Mouse (Mus musculus): ENCODE measurements around the gene Clip2. TPM values are rescaled to one million over a fixed set of nuclear protein-coding genes. Genes with fewer than 3 reads are reported as not detected.

Gene Clip2
- polyA plus RNA-seq, 1 experiment: 10.1 TPM

GRCm38 (mm10) chr5:134567445-134567844 is 15.2 kb upstream of the Clip2 start:
- WGBS: 85% methylated on average over 4 of the region's 4 CpGs
- no peak overlapping the region for H3K27ac ChIP-seq (ENCODE audit: insufficient read depth, low read length)
- no peaks in the 10 kb centered on the region for H3K4me1 ChIP-seq (ENCODE audit: control insufficient read depth, insufficient read depth, insufficient read length)
- H3K4me3 ChIP-seq (ENCODE audit: extremely low read depth, insufficient read depth, insufficient read length): no peak overlapping the region
- H3K27me3 ChIP-seq (ENCODE audit: control insufficient read depth, insufficient read depth, low read length): no peaks in the 10 kb centered on the region
- no peak for DNase-seq (ENCODE audit: low read depth in 1 of 2, low spot score in 2 of 2)
- no peaks in the 10 kb centered on the region for H3K36me3 ChIP-seq (ENCODE audit: control insufficient read depth, insufficient read depth, low read length)
- no peak for TF ChIP-seq POLR2A (IDR thresholded peaks at IDR 0.05; ENCODE audit: low read depth, low read length)
- TF ChIP-seq CTCF (IDR thresholded peaks at IDR 0.05; ENCODE audit: extremely low read depth, insufficient read depth, insufficient read length, insufficient replicate concordance): no peak

GRCm38 (mm10) chr5:134565696-134566095 is 13.5 kb upstream of the Clip2 start:
- 70% methylated on average over 6 of the region's 6 CpGs for WGBS
- Histone ChIP-seq H3K36me3 (ENCODE audit: control insufficient read depth, insufficient read depth, low read length) (no peaks in the 10 kb centered on the region), H3K4me3 (ENCODE audit: extremely low read depth, insufficient read depth, insufficient read length) (no peak overlapping the region), H3K27me3 (ENCODE audit: control insufficient read depth, insufficient read depth, low read length) (no peaks in the 10 kb centered on the region), H3K4me1 (ENCODE audit: control insufficient read depth, insufficient read depth, insufficient read length) (no peaks in the 10 kb centered on the region), H3K27ac (ENCODE audit: insufficient read depth, low read length) (no peak overlapping the region)
- TF ChIP-seq POLR2A (IDR thresholded peaks at IDR 0.05; ENCODE audit: low read depth, low read length) (no peak), CTCF (IDR thresholded peaks at IDR 0.05; ENCODE audit: extremely low read depth, insufficient read depth, insufficient read length, insufficient replicate concordance) (no peak)
- no peak for DNase-seq (ENCODE audit: low read depth in 1 of 2, low spot score in 2 of 2)

- no peaks in the 10 kb centered on the region for H3K4me1 ChIP-seq (ENCODE audit: control insufficient read depth, insufficient read depth, insufficient read length)
- DNase-seq (ENCODE audit: low read depth in 1 of 2, low spot score in 2 of 2): no peak
- WGBS: 89% methylated on average over 2 of the region's 2 CpGs
- H3K27me3 ChIP-seq (ENCODE audit: control insufficient read depth, insufficient read depth, low read length): no peaks in the 10 kb centered on the region
- H3K27ac ChIP-seq (ENCODE audit: insufficient read depth, low read length): no peak overlapping the region
- no peak overlapping the region for H3K4me3 ChIP-seq (ENCODE audit: extremely low read depth, insufficient read depth, insufficient read length)
- H3K36me3 ChIP-seq (ENCODE audit: control insufficient read depth, insufficient read depth, low read length): no peaks in the 10 kb centered on the region
- TF ChIP-seq POLR2A (IDR thresholded peaks at IDR 0.05; ENCODE audit: low read depth, low read length) (no peak), CTCF (IDR thresholded peaks at IDR 0.05; ENCODE audit: extremely low read depth, insufficient read depth, insufficient read length, insufficient replicate concordance) (no peak)
Observed at GRCm38 (mm10) chr5:134564272-134564671, 12.0 kb upstream of the Clip2 start.

GRCm38 (mm10) chr5:134560450-134561171 is 8.4 kb upstream of the Clip2 start:
- Histone ChIP-seq H3K36me3 (ENCODE audit: control insufficient read depth, insufficient read depth, low read length) (no peaks in the 10 kb centered on the region), H3K4me1 (ENCODE audit: control insufficient read depth, insufficient read depth, insufficient read length) (no peaks in the 10 kb centered on the region), H3K4me3 (ENCODE audit: extremely low read depth, insufficient read depth, insufficient read length) (no peak overlapping the region), H3K27ac (ENCODE audit: insufficient read depth, low read length) (no peak overlapping the region), H3K27me3 (ENCODE audit: control insufficient read depth, insufficient read depth, low read length) (no peaks in the 10 kb centered on the region; the same call in 1 of the 2 replicates)
- DNase-seq (ENCODE audit: low read depth in 1 of 2, low spot score in 2 of 2): no peak
- no peak for TF ChIP-seq POLR2A (IDR thresholded peaks at IDR 0.05; ENCODE audit: low read depth, low read length)
- no peak for TF ChIP-seq CTCF (IDR thresholded peaks at IDR 0.05; ENCODE audit: extremely low read depth, insufficient read depth, insufficient read length, insufficient replicate concordance)
- 85% methylated on average over 16 of the region's 16 CpGs for WGBS

GRCm38 (mm10) chr5:134560071-134560449 is 7.8 kb upstream of the Clip2 start, which contains the start of gene Syna:
TSS of gene Syna (minus strand) at chr5:134560171.
- no peak within 1 kb of the TSS for H3K4me3 ChIP-seq (ENCODE audit: extremely low read depth, insufficient read depth, insufficient read length)
- no peaks in the 10 kb centered on the region for H3K36me3 ChIP-seq (ENCODE audit: control insufficient read depth, insufficient read depth, low read length)
- DNase-seq (ENCODE audit: low read depth in 1 of 2, low spot score in 2 of 2): no peak
- TF ChIP-seq CTCF (IDR thresholded peaks at IDR 0.05; ENCODE audit: extremely low read depth, insufficient read depth, insufficient read length, insufficient replicate concordance): no peak
- TF ChIP-seq POLR2A (IDR thresholded peaks at IDR 0.05; ENCODE audit: low read depth, low read length): no peak
- no peak within 1 kb of the TSS for H3K27ac ChIP-seq (ENCODE audit: insufficient read depth, low read length)
- no peaks in the 10 kb centered on the region; the same call in 1 of the 2 replicates for H3K27me3 ChIP-seq (ENCODE audit: control insufficient read depth, insufficient read depth, low read length)
- H3K4me1 ChIP-seq (ENCODE audit: control insufficient read depth, insufficient read depth, insufficient read length): peaks cover 4% of the 10 kb centered on the region; the same call in 1 of the 2 replicates
- 96% methylated on average over 7 of the region's 7 CpGs for WGBS

- no peaks in the 10 kb centered on the region for H3K36me3 ChIP-seq (ENCODE audit: control insufficient read depth, insufficient read depth, low read length)
- H3K27ac ChIP-seq (ENCODE audit: insufficient read depth, low read length): no peak overlapping the region
- DNase-seq (ENCODE audit: low read depth in 1 of 2, low spot score in 2 of 2): peak in 1 of 2 experiments; percentile 30
- WGBS: 28% methylated on average over 20 of the region's 20 CpGs
- H3K4me1 ChIP-seq (ENCODE audit: control insufficient read depth, insufficient read depth, insufficient read length): peaks cover 16% of the 10 kb centered on the region; the same call in 1 of the 2 replicates
- H3K4me3 ChIP-seq (ENCODE audit: extremely low read depth, insufficient read depth, insufficient read length): no peak overlapping the region
- TF ChIP-seq CTCF (IDR thresholded peaks at IDR 0.05; ENCODE audit: extremely low read depth, insufficient read depth, insufficient read length, insufficient replicate concordance): no peak
- TF ChIP-seq POLR2A (IDR thresholded peaks at IDR 0.05; ENCODE audit: low read depth, low read length): no peak
- H3K27me3 ChIP-seq (ENCODE audit: control insufficient read depth, insufficient read depth, low read length): no peaks in the 10 kb centered on the region; the same call in 1 of the 2 replicates
Observed at GRCm38 (mm10) chr5:134555463-134556164, 3.4 kb upstream of the Clip2 start.
